Mouse (Mus musculus) ES-Bruce4 (cell line): Measurements from ENCODE around the gene Lpcat2. TPM values are rescaled to one million over a fixed set of nuclear protein-coding genes. Genes with fewer than 3 reads are reported as not detected.

Experiments used
- H3K27ac ChIP-seq: 2 replicates; pipeline ENCODE4 v1.5.1; 2012; ENCODE audit warnings: low read length, inconsistent platforms; ENCODE audit not compliant: insufficient read depth
- H3K27me3 ChIP-seq: 2 replicates; pipeline ENCODE4 v1.6.1; 2012; ENCODE audit warnings: mild to moderate bottlenecking, low read length, inconsistent platforms; ENCODE audit not compliant: control insufficient read depth, poor library complexity, insufficient read depth, severe bottlenecking
- H3K36me3 ChIP-seq: 2 replicates; pipeline ENCODE4 v1.6.1; 2012; ENCODE audit warnings: inconsistent platforms, mild to moderate bottlenecking, low read length, moderate library complexity; ENCODE audit not compliant: control insufficient read depth, poor library complexity, insufficient read depth, severe bottlenecking
- H3K4me1 ChIP-seq: one replicate; pipeline ENCODE4 v1.8.1; 2011; ENCODE audit warnings: low read length; ENCODE audit not compliant: control insufficient read depth, insufficient read depth
- H3K4me3 ChIP-seq: 2 replicates; pipeline ENCODE4 v1.5.1; 2011; ENCODE audit warnings: low read depth, mild to moderate bottlenecking, low read length
- H3K9ac ChIP-seq: 2 replicates; pipeline ENCODE4 v1.6.1; 2012; ENCODE audit warnings: low read depth, mild to moderate bottlenecking, inconsistent platforms; ENCODE audit not compliant: poor library complexity, severe bottlenecking
- H3K9me3 ChIP-seq: replicated peaks from 2 replicates; pipeline ENCODE4 v1.6.1; 2012; ENCODE audit warnings: mild to moderate bottlenecking, low read length, inconsistent platforms; ENCODE audit not compliant: control insufficient read depth, poor library complexity, insufficient read depth, severe bottlenecking
- CTCF ChIP-seq: IDR thresholded peaks from one replicate; pipeline ENCODE4 v1.8.1; 2011; ENCODE audit warnings: low read depth, low read length
- EP300 ChIP-seq: IDR thresholded peaks from 2 replicates; pipeline ENCODE4 v1.6.1; 2011; ENCODE audit warnings: low read depth, low read length; ENCODE audit not compliant: insufficient read depth
- POLR2A ChIP-seq: IDR thresholded peaks from one replicate; pipeline ENCODE4 v1.8.1; 2011; ENCODE audit warnings: low read length; ENCODE audit not compliant: insufficient read depth
- polyA plus RNA-seq: library from polyadenylated mRNA; stranded (reverse); fragments of >200 nt; gene quantifications from 2 replicates; pipeline ENCODE4 v1.2.4, GENCODE M21; 2011; ENCODE audit warnings: low read depth; ENCODE audit not compliant: missing spikeins, insufficient read depth, insufficient read length

Gene Lpcat2
- polyA plus RNA-seq, 1 experiment = 6.2 TPM

DNA sequence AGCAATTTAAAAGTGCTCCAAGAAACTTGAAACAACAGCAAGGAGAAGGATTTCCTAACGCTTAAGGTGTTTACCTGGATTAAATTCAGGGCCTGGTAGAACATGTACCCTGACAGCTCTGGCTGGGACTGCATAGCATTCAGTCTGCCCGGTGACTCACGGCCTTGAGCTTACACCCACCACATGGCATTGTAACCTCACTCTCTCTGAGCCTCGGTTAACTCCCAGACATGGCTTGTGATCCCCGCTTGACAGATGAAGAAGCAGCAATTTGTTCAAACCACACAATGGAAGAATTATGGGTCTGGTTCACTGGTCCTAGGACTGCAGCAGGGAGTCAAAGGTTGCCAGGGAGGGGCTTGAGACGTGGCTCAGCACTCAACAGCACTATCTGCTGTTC is 5.9 kb upstream of the Lpcat2 start:
- Histone ChIP-seq H3K4me1 (no peaks in the 10 kb centered on the region), H3K9me3 (no peaks in the 10 kb centered on the region), H3K4me3 (no peak overlapping the region), H3K9ac (no peak overlapping the region), H3K27me3 (no peaks in the 10 kb centered on the region), H3K27ac (no peak overlapping the region), H3K36me3 (no peaks in the 10 kb centered on the region)
- TF ChIP-seq POLR2A = no peak
- TF ChIP-seq CTCF = no peak
- no peak for TF ChIP-seq EP300

DNA sequence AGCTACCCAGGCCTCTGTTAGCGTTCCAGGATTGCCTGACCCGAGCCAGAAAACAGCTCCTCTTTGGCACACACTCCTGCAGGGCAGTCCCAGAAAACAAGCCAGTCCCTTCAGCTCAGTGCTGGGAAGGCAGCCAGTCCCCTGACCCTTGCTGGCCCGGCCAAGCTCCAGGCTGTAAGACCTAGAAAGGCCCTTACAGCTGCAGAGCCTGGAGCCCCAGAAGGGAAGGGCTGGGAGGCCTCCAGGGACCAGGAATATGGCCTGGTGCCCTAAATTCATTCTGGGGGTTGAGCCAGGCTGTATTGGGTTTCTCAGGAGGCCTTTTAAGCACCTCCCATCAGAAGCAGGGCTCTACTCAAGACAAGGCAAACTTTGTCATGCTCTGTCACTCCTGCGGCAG is 4.9 kb upstream of the Lpcat2 start:
- Histone ChIP-seq H3K4me3 (no peak overlapping the region), H3K9ac (no peak overlapping the region), H3K27ac (no peak overlapping the region), H3K27me3 (no peaks in the 10 kb centered on the region), H3K4me1 (no peaks in the 10 kb centered on the region), H3K9me3 (no peaks in the 10 kb centered on the region), H3K36me3 (no peaks in the 10 kb centered on the region)
- TF ChIP-seq POLR2A = no peak
- TF ChIP-seq CTCF = no peak

DNA sequence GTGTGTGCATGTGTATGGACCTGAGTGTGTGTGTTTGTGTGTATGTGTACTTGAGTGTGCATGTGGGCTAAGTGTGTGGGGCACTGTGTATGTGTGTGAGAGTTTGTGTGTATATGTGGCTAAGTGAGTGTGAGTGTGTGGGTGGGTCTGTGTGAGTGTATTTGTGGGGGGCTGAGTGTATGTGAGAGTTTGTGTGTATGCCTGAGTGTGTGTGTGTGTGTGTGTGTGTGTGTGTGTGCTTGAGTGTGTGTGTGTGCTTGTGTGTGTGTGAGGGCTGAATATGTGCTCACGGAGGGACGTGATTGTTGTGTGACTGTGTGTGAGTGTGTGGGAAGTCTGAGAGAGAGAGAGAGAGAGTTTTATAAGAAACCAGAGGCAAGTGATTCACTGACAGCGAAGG is 3.8 kb upstream of the Lpcat2 start:
- H3K27ac ChIP-seq = no peak overlapping the region
- no peak overlapping the region for H3K4me3 ChIP-seq
- no peak overlapping the region for H3K9ac ChIP-seq
- 0 out of 2 replicates have a peak, but pooled peaks cover 1% of the 10 kb centered on the region for H3K9me3 ChIP-seq
- H3K36me3 ChIP-seq = no peaks in the 10 kb centered on the region
- no peak for TF ChIP-seq CTCF
- TF ChIP-seq EP300 = no peak
- TF ChIP-seq POLR2A = no peak
- no peaks in the 10 kb centered on the region for H3K4me1 ChIP-seq
- H3K27me3 ChIP-seq = peaks cover 1% of the 10 kb centered on the region; the same call in 1 of the 2 replicates

DNA sequence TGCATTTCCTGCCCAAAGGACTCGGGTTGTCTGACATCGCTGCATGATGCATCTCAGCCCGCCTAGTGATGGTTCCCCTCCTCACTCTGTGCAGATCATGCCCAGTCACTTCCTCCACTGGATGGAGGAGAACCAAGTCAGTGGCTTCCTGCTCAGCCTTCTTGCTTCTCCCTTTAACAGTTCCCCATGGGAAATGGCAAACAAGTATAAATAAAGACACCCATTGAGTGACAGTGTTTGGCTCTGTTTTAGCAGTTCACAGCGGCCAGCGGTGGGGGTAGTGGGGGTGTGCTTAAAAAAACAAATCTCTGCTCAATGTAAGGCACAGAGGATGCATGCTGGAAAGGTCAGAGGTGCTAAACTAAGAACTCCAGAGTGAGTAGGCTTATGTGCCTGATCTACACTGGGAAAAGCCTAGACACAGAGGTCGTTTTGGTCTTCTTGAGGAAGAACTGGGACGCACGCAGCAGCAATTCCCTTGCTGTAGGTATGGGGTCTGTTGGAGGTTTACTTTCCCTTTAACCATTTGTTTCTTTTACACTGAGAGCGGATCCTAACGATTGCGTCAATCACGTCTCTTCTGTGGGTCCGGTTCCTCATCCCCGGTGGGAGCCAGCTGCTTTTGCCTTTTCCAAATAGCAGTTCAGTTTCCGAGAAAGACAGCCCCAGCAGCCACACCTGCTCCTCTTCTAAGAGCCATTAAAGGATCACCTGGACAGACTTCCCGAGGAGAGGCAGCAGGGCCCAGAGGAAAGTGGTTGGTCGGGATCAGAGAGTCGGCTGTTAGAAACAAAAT is 1.8 kb upstream of the Lpcat2 start:
- TF ChIP-seq EP300 (no peak), POLR2A (no peak), CTCF (no peak)
- Histone ChIP-seq H3K9ac (no peak overlapping the region), H3K27me3 (peaks cover 4% of the 10 kb centered on the region; the same call in 1 of the 2 replicates), H3K4me1 (no peaks in the 10 kb centered on the region), H3K27ac (no peak overlapping the region), H3K36me3 (no peaks in the 10 kb centered on the region), H3K9me3 (0 out of 2 replicates have a peak, but pooled peaks cover 2% of the 10 kb centered on the region), H3K4me3 (no peak overlapping the region)

DNA sequence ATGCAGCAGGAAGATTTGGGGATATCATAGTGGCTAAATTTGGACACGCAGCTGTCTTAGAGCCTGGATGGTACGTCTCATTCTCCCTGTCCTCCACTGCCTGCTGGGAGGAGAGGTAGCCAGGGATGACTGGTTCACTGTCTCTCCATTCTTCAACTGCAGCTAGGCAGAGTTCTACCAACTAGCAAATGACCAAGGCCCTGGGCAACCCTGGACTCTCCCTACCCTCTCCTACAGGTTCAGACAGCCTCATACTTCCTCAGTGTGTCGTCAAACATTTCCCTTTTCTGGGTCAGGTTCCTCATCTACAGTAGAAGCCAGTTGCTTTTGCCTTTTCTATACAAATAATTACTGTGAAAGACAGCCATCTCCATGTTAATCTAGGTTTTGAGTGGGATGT is 466 bp upstream of the Lpcat2 start:
- TF ChIP-seq CTCF (no peak), POLR2A (no peak), EP300 (no peak)

DNA sequence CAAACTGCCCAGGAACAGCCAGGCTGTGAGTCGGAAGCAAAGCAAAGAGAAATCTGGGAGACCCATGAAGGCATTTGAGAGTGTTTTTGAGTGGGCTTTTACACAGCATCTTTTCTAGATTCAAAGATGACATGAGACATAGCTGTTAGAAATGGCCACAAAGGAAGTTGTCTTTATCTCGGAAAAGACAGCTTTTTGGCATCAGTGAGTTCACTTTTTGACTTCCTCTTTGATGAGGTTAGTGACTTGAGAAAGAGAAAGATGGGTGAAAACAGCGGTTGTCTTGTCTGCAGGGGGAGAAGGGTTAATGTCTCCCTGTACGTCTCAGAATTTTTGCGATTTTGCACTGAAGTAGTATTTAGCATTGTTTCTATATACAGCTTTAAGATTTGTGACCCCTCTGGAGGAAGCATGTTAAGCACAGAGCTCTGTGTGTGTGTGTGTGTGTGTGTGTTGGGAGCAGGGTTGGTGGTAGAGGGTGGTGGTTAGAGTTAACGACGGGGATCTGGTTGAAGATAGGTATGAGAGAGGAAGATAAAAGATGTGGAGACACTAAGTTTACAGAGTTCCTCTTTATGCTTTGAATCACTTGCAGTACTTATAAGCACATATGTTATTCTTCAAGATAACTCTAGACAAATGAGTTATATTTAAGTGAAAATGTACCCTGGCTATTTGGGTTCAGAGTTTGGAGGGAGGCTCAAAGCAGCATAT is 1.3 kb downstream of the Lpcat2 start:
- Histone ChIP-seq H3K4me3 (no peak overlapping the region; the same call in 1 of the 2 replicates), H3K9ac (no peak overlapping the region), H3K9me3 (0 out of 2 replicates have a peak, but pooled peaks cover 2% of the 10 kb centered on the region), H3K27me3 (peaks cover 4% of the 10 kb centered on the region; the same call in 1 of the 2 replicates), H3K27ac (no peak overlapping the region), H3K36me3 (no peaks in the 10 kb centered on the region), H3K4me1 (no peaks in the 10 kb centered on the region)
- no peak for TF ChIP-seq CTCF
- no peak for TF ChIP-seq POLR2A
- no peak for TF ChIP-seq EP300

More for the DNA sequence above, 466 bp upstream of the Lpcat2 start:
- H3K27me3 ChIP-seq = peaks cover 4% of the 10 kb centered on the region; the same call in 1 of the 2 replicates
- no peak overlapping the region for H3K4me3 ChIP-seq
- H3K27ac ChIP-seq = no peak overlapping the region
- no peaks in the 10 kb centered on the region for H3K4me1 ChIP-seq
- H3K36me3 ChIP-seq = no peaks in the 10 kb centered on the region
- no peak overlapping the region for H3K9ac ChIP-seq
- H3K9me3 ChIP-seq = 0 out of 2 replicates have a peak, but pooled peaks cover 2% of the 10 kb centered on the region
